Comparison of ENCODE assay signal across 22 mouse cellular contexts in genomic region chr3:132863843-132864242, GRCm38 (mm10).
A peak's percentile ranks its signal among the peaks of the same experiment; 100 is the strongest.
DNase-seq lines count a peak whose midpoint lies in the region; ATAC-seq and TF ChIP-seq lines count a peak whose summit lies in the region.
"Had no signal": no experiment of that assay in that cellular context is flagged by ENCODE, and none has a peak within 500 bp of the region (broad histone marks: within the 10 kb centered on the region; RNA-seq: fewer than 3 reads in every experiment).

No protein-coding gene starts in this region.

- H3K27me3 ChIP-seq in forebrain, postnatal 0 days (ENCODE audit: insufficient read depth, low read length) = no peaks in the 10 kb centered on the region
- no peaks in the 10 kb centered on the region for H3K27me3 ChIP-seq in forebrain, embryonic 12.5 days
- H3K27me3 ChIP-seq in embryonic facial prominence, embryonic 15.5 days = no peaks in the 10 kb centered on the region
- H3K27me3 ChIP-seq: embryonic facial prominence, embryonic 12.5 days; heart, embryonic 15.5 days; midbrain, embryonic 12.5 days; neural tube, embryonic 12.5 days had no signal

- no peak overlapping the region for H3K4me2 ChIP-seq in forebrain, postnatal 0 days (ENCODE audit: low read depth)
- no peak overlapping the region for H3K4me2 ChIP-seq in forebrain, embryonic 12.5 days
- H3K4me2 ChIP-seq in embryonic facial prominence, embryonic 15.5 days (replicated peaks) = no peak overlapping the region
- H3K4me2 ChIP-seq: embryonic facial prominence, embryonic 12.5 days; heart, embryonic 15.5 days; liver, embryonic 11.5 days; lung, embryonic 14.5 days; midbrain, embryonic 12.5 days; neural tube, embryonic 12.5 days had no signal

- no peaks in the 10 kb centered on the region for H3K36me3 ChIP-seq in forebrain, postnatal 0 days (ENCODE audit: insufficient read depth)
- H3K36me3 ChIP-seq in forebrain, embryonic 12.5 days (replicated peaks) = no peaks in the 10 kb centered on the region
- no peaks in the 10 kb centered on the region for H3K36me3 ChIP-seq in embryonic facial prominence, embryonic 15.5 days
- H3K36me3 ChIP-seq: embryonic facial prominence, embryonic 12.5 days; forebrain, embryonic 10.5 days; heart, embryonic 15.5 days; midbrain, embryonic 12.5 days; neural tube, embryonic 12.5 days had no signal

- TF ChIP-seq CTCF in forebrain, postnatal 0 days (IDR thresholded peaks at IDR 0.05; ENCODE audit: low read depth) = no peak

- no peak for ATAC-seq in forebrain, postnatal 0 days
- ATAC-seq in forebrain, embryonic 12.5 days (ENCODE audit: low FRiP score) = no peak
- ATAC-seq in embryonic facial prominence, embryonic 15.5 days (ENCODE audit: insufficient number of reproducible peaks, low FRiP score, low TSS enrichment, low read depth) = no peak
- peak; percentile 69 for ATAC-seq in megakaryocyte, adult 5-6 weeks (ENCODE audit: poor library complexity, severe bottlenecking)
- ATAC-seq in cerebellum, adult (ENCODE audit: insufficient number of reproducible peaks, low FRiP score, low TSS enrichment) = no peak
- ATAC-seq: intestine, embryonic 16.5 days had no signal

- no peak overlapping the region for H3K4me3 ChIP-seq in forebrain, postnatal 0 days (ENCODE audit: low read depth, low read length)
- no peak overlapping the region for H3K4me3 ChIP-seq in forebrain, embryonic 12.5 days (replicated peaks)
- no peak overlapping the region for H3K4me3 ChIP-seq in embryonic facial prominence, embryonic 15.5 days (replicated peaks)
- H3K4me3 ChIP-seq: embryonic facial prominence, embryonic 12.5 days; forebrain, embryonic 10.5 days; gastrocnemius, adult 2 months; heart, embryonic 15.5 days; midbrain, embryonic 12.5 days; neural tube, embryonic 12.5 days had no signal

- H3K4me1 ChIP-seq in forebrain, postnatal 0 days (ENCODE audit: insufficient read depth) = no peaks in the 10 kb centered on the region
- no peaks in the 10 kb centered on the region for H3K4me1 ChIP-seq in forebrain, embryonic 12.5 days
- H3K4me1 ChIP-seq in embryonic facial prominence, embryonic 15.5 days = peaks cover 16% of the 10 kb centered on the region
- H3K4me1 ChIP-seq: embryonic facial prominence, embryonic 12.5 days; midbrain, embryonic 12.5 days; neural tube, embryonic 12.5 days had no signal

- no peak overlapping the region for H3K27ac ChIP-seq in forebrain, postnatal 0 days (ENCODE audit: low read depth, low read length)
- no peak overlapping the region for H3K27ac ChIP-seq in forebrain, embryonic 12.5 days
- peak overlapping the region; percentile 58; the same call in 1 of the 2 replicates for H3K27ac ChIP-seq in embryonic facial prominence, embryonic 15.5 days (replicated peaks)
- H3K27ac ChIP-seq: embryonic facial prominence, embryonic 12.5 days; forebrain, embryonic 10.5 days; gastrocnemius, adult 2 months; heart, embryonic 15.5 days; midbrain, embryonic 12.5 days; neural tube, embryonic 12.5 days had no signal

- 66% methylated on average over 13 of the region's 13 CpGs for WGBS in forebrain, postnatal 0 days
- 85% methylated on average over 13 of the region's 13 CpGs for WGBS in forebrain, embryonic 12.5 days
- WGBS in embryonic facial prominence, embryonic 15.5 days = 62% methylated on average over 13 of the region's 13 CpGs

- H3K9ac ChIP-seq in forebrain, postnatal 0 days = no peak overlapping the region
- no peak overlapping the region for H3K9ac ChIP-seq in forebrain, embryonic 12.5 days
- H3K9ac ChIP-seq in embryonic facial prominence, embryonic 15.5 days = no peak overlapping the region
- H3K9ac ChIP-seq: embryonic facial prominence, embryonic 12.5 days; heart, embryonic 15.5 days; lung, embryonic 14.5 days; midbrain, embryonic 12.5 days; neural tube, embryonic 12.5 days had no signal

- peak; percentile 5 for DNase-seq in forebrain, postnatal 0 days
- peak; percentile 26 for DNase-seq in layer of hippocampus, adult 9-11 months
- no peak for DNase-seq in layer of hippocampus, postnatal 14 days (ENCODE audit: low spot score in 2 of 2)
- no peak for DNase-seq in lung, postnatal 14 days
- DNase-seq: cerebellum, adult 8-10 months; gastrocnemius, adult 2 months; heart, adult 18-20 months; layer of hippocampus, postnatal 36 days; lung, embryonic 14.5 days; lung, postnatal 4 days; thymus, postnatal 25 days had no signal

- H3K9me3 ChIP-seq in forebrain, postnatal 0 days (ENCODE audit: low read length) = no peaks in the 10 kb centered on the region
- H3K9me3 ChIP-seq in forebrain, embryonic 12.5 days = no peaks in the 10 kb centered on the region
- H3K9me3 ChIP-seq in embryonic facial prominence, embryonic 15.5 days (replicated peaks) = no peaks in the 10 kb centered on the region
- H3K9me3 ChIP-seq: embryonic facial prominence, embryonic 12.5 days; forebrain, embryonic 10.5 days; heart, embryonic 15.5 days; midbrain, embryonic 12.5 days; neural tube, embryonic 12.5 days had no signal

Comparison
In these comparisons a context has a peak if more than half of its experiments do, and no peak if none do; other contexts are left out.
1. DNase-seq: peak in forebrain, postnatal 0 days (single experiment) and layer of hippocampus, adult 9-11 months (single experiment); none in layer of hippocampus, postnatal 14 days (0 of 2) and lung, postnatal 14 days (single experiment).